Mouse (Mus musculus) urinary bladder, postnatal 14 days (tissue): ENCODE measurements at regions not wholly inside any gene's neighbourhood (a gene's known extent, or its start where the extent isn't known, plus 50 kb on each side); places are given as distances from the start of the nearest gene placed in this dataset.

Source experiments
- DNase-seq: peaks from one replicate; pipeline ENCODE4 v3.0.0; 2021; ENCODE audit warnings: low spot score

DNA sequence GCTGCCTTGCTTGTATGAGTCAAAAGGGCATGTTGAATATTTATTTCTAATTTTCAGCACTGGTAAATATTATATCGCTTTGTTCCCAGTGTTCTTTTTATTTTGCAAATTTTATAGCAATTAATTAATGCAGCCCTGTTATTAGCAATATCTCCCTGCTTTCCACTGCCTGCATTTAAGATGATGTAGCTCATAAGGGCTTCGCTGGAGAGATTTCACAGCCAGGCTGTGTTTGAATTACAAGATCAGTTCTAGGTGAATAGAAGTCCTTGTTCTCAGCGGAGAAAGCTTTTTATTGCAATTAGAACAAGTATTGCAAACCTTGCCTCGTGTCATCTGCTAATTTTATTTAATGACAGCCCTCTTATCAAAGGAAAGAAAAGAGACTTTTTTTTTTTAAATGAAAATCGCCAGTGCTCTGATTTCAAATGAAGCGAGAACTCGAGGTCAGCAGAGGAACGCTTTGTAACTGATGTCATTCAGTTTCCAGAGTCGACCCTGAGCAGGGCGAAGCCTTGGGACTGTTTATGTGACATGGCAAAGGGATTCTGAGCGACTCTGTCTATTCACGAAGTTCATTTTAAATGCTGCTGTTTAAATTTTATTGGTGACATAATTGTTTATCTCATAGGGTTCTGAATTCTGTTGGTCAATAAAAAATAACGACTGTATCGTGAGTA lies 378.7 kb upstream of the Mki67 start:
- DNase-seq, result no peak

GRCm38 (mm10) chr7:136104021-136104420 lies 387.9 kb upstream of the Mki67 start:
- DNase-seq, result no peak

DNA sequence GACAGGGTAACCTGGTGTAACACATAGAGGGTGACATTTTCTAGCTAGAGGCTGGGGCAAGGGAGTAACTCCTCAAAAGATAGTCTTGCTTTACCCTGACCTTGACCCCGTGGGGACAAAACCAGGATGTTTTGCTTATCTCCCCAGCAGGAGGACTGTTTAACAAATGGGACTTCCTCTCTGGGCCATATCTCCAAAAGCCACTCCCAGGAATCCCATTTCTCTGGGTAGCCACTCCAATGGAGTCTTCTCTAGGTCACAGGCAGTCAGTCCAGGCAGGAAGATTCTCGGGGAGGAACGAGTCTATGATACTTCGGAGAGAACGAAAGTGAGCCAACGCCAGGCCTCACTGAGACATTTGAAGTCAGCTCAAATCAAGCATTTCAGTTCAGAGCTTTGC lies 396.0 kb upstream of the Mki67 start:
- DNase-seq, result no peak

DNA sequence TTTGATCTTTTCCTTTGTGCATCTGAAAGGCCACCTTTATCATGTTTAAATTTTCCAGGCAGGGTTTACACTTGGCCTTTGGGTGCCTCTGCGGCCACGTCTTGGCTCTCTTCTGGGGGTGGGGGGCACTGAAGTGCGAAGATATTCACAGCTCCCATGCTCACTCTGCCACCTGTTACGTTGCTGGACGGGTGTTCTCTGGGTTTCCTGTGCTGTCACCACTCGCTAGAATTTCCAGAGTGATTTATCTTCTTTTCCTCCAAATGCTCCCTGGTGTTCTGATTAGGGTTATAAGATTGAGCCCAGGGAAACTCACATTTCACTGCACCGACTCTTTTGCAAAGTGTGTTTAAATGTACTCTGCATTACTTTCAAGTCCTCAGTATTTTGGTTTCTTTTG lies 404.8 kb upstream of the Mki67 start:
- no peak for DNase-seq

GRCm38 (mm10) chr7:136121406-136121805 lies 405.2 kb upstream of the Mki67 start:
- no peak for DNase-seq

GRCm38 (mm10) chr7:136124786-136125185 lies 408.6 kb upstream of the Mki67 start:
- no peak for DNase-seq

DNA sequence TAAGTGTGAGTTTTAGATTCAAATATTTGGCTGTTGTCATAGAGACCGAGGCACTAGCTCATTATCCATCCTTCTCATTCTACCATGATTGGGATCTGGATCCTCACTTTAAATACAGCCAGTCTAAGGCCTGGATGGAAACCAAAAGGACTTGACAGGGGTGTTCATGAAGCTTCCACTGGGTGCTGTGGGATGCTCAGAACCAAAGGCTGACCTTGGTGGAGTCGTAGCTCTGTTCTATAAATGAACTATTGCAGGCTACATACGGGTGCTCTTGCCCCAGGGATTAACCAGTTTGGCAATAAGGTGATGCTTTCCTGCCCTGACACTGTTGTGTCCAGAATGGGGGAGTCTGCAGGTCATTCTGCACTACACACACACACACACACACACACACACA lies 410.2 kb upstream of the Mki67 start:
- no peak for DNase-seq

DNA sequence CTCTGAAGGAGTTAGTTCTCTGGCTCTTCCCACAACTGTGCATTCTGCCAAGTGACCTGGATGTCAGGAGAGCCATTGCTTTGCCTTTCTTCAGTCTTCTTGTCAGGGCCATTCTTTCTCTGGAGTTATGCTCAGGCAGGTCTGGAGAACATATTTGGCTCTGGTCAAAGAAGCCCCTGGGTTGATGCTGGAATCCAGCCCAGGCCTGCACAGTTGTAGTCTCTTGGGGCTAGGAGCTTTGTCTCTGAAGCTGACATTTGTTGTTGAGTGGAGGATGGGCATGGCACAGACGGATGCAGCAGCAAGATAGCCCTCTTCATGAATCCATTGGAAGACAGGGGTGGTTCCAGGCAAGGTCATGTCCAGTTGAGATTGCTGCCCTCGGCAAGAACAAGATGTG lies 411.4 kb upstream of the Mki67 start:
- DNase-seq, result no peak

DNA sequence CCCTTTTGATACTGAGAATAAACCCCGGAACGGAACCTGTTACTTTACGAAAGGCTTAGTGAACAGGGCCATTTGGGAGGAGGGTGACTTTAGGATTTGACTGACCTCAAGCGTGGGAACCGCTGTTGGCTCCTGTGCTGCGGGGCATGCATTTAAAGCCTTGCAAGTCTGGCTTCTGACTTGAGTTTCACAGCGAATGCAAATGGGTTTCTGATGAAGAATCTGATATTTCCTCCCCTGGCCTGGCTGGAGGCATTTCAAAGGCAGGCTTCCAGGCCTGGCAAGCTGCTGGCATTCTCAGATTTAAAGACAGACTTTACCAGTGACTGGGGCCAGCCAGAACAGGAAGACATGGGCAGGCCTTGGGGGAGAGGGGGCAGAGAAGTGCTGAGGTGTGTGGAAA lies 413.6 kb upstream of the Mki67 start:
- peak; percentile 13 for DNase-seq

GRCm38 (mm10) chr7:136130666-136131239 lies 414.6 kb upstream of the Mki67 start:
- no peak for DNase-seq

GRCm38 (mm10) chr7:136132976-136133375 lies 416.8 kb upstream of the Mki67 start:
- DNase-seq, result no peak

GRCm38 (mm10) chr7:136136666-136137065 lies 420.5 kb upstream of the Mki67 start:
- DNase-seq, result no peak

DNA sequence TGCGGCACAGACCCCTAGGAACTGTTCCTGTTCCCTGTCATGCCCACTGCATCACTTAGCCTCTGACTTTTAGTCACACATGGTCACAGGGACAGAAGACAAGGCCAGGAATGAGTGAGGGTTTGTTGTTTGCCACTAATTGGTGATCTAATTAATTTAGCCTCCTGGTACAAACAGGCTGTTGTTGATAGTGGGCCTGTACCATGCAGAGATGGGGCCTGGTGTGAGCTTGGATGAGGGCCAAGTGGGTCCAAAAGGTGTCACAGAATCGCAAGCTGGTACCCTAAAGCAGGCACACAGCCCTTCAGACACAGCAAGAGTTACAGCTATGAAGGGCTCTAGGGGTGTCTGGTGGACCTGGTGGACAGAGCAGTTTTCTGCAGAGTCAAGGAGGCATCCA lies 421.2 kb upstream of the Mki67 start:
- no peak for DNase-seq

GRCm38 (mm10) chr7:136137831-136138602 lies 421.9 kb upstream of the Mki67 start:
- no peak for DNase-seq

GRCm38 (mm10) chr7:136142832-136143231 lies 426.7 kb upstream of the Mki67 start:
- DNase-seq, result no peak

DNA sequence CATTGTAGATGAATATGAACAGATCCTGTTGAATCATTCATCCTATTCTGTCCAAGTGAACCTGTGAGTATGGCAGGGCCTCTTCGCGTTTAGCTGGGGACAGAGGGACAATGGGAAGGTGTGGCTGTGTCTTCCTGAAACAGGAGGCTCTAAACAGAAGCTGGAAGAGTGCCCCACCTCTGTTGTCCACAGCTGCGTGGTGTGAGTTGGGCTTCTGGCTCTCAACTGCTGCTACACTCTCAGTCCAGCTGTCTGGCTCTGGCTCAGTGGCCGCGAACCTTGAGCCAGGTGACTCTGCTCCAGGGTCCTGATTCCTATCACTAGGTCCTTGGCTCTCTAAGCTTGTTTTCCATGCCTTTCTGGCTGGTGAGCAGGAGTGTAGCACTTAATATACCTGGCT lies 434.0 kb upstream of the Mki67 start:
- DNase-seq, result no peak

GRCm38 (mm10) chr7:136151301-136151930 lies 435.3 kb upstream of the Mki67 start:
- DNase-seq, result no peak

GRCm38 (mm10) chr7:136152470-136152869 lies 436.3 kb upstream of the Mki67 start:
- DNase-seq, result peak; percentile 65

- DNase-seq, result no peak
These were observed 437.5 kb upstream of the Mki67 start for GRCm38 (mm10) chr7:136153621-136154020.

DNA sequence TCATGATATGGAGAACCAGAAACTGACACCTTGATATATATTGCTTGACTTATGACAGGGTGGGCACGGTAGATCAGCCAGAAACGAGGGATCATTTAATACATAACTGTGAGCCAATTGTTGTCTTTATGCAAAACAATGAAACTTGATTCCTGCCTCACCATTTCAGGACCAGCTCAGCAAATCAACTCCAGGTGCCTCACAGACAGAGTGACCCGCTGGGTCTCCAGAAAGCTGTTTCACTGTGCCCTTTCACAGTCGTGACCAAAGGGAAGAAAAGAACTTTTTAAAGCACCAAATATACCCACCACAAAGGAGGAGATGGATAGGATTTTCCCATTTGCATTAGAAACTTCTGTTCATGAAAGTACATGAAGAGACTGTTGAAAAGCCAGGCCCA lies 443.0 kb upstream of the Mki67 start:
- no peak for DNase-seq

- DNase-seq, result no peak
These were observed 445.4 kb upstream of the Mki67 start for GRCm38 (mm10) chr7:136161526-136161925.

DNA sequence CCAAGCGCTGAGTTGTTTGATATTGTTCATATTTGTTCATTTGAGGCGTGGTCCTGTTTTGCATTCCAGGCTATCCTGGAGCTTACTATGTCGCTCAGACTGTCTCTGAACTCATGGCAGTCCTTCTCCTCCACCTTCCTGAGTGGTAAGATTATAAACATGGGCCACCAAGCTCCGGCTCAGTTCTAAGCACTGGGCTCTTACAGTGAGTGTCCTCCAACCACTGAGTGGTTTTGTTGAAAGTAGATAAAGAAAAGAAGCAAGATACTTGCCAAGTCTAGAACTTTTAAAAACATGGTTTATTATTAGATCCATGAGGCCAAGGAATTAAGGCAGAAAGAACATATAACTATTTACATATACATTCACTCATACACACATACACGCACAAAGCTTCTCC lies 448.7 kb upstream of the Mki67 start:
- no peak for DNase-seq

- DNase-seq, result no peak
These were observed 453.1 kb upstream of the Mki67 start for GRCm38 (mm10) chr7:136169261-136169660.
